Mouse (Mus musculus) stomach, embryonic 14.5 days (tissue): ENCODE data around the gene Slc26a10. TPM values are rescaled to one million over a fixed set of nuclear protein-coding genes. Genes with fewer than 3 reads are reported as not detected.

Source experiments
- ATAC-seq: fragments of 200-750 bp; cut with Nextera tagmentation; 2 replicates; pipeline ENCODE4 v1.8.0; 2017; ENCODE audit warnings: low read depth, moderate TSS enrichment; ENCODE audit not compliant: insufficient number of reproducible peaks, insufficient read depth, low FRiP score
- H3K27ac ChIP-seq: fragments of 300-500 bp; sonication (generic); 2 replicates; pipeline ENCODE4 v1.5.1; 2014; ENCODE audit warnings: mild to moderate bottlenecking, low read length, moderate library complexity, mixed read lengths
- H3K27me3 ChIP-seq: fragments of 300-500 bp; sonication (generic); 2 replicates; pipeline ENCODE4 v1.6.1; 2014; ENCODE audit warnings: low read length, control low read depth, mixed read lengths; ENCODE audit not compliant: control insufficient read depth, insufficient read depth
- H3K36me3 ChIP-seq: fragments of 300-500 bp; sonication (generic); 2 replicates; pipeline ENCODE4 v1.6.1; 2014; ENCODE audit warnings: mild to moderate bottlenecking, control low read depth, low read length, moderate library complexity, mixed read lengths; ENCODE audit not compliant: control insufficient read depth, insufficient read depth
- H3K4me1 ChIP-seq: fragments of 300-500 bp; sonication (generic); 2 replicates; pipeline ENCODE4 v1.6.1; 2014; ENCODE audit warnings: low read length, control low read depth, mixed read lengths; ENCODE audit not compliant: control insufficient read depth, insufficient read depth
- H3K4me2 ChIP-seq: fragments of 300-500 bp; sonication (generic); replicated peaks from 2 replicates; pipeline ENCODE4 v1.6.1; 2014; ENCODE audit warnings: low read depth, low read length, control low read depth
- H3K4me3 ChIP-seq: fragments of 300-500 bp; sonication (generic); 2 replicates; pipeline ENCODE4 v1.5.1; 2014; ENCODE audit warnings: low read depth, low read length, control low read depth
- H3K9ac ChIP-seq: fragments of 300-500 bp; sonication (generic); replicated peaks from 2 replicates; pipeline ENCODE4 v1.6.1; 2014; ENCODE audit warnings: low read depth, mild to moderate bottlenecking, control low read depth, low read length, moderate library complexity, mixed read lengths
- H3K9me3 ChIP-seq: fragments of 300-500 bp; sonication (generic); 2 replicates; pipeline ENCODE4 v1.6.1; 2016; ENCODE audit warnings: low read depth, low read length, control low read depth; ENCODE audit not compliant: control insufficient read depth
- WGBS: fragments of 180-500 bp; shearing (Covaris S2); extraction: QIAGEN DNeasy Blood & Tissue Kit; methylation state at CpG from one replicate; pipeline ENCODE4 v1.1.7; 2014; 5-methylcytosine and 5-hydroxymethylcytosine counted together
- polyA plus RNA-seq: library from polyadenylated mRNA; unstranded; fragments of >200 nt; fragmentation: Nextera tagmentation; extraction: Ambion mirVana; gene quantifications from 2 replicates; pipeline ENCODE4 v1.2.1, GENCODE M21; 2014

Gene Slc26a10
- polyA plus RNA-seq, 1 experiment from 2014 or later, result 0.82 TPM

DNA sequence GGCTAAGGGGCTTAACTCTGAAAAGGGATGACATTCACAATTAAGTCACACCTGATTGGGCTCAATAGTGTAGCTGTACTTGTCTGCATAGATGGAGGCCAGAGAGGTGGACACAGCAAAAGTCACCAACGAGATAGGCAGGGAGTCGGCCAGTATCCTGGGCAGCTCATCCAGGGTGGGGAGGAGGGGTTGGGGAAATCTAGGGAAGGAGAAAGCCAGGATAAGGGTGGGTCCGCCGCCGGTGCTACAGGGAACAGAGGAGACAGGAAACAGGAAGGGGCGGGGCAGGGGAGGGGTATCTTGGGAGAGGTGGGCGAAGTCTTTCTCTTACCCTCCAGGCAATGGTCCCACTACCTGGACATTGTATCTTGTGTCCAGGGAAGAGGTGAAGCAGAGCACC, 3.7 kb downstream of the Slc26a10 start:
- Histone ChIP-seq H3K27me3 (peaks cover 22% of the 10 kb centered on the region), H3K9me3 (no peaks in the 10 kb centered on the region), H3K4me3 (no peak overlapping the region), H3K4me1 (peaks cover 19% of the 10 kb centered on the region; the same call in 1 of the 2 replicates), H3K27ac (no peak overlapping the region), H3K9ac (no peak overlapping the region), H3K36me3 (no peaks in the 10 kb centered on the region), H3K4me2 (no peak overlapping the region)
- no peak for ATAC-seq
- 10% methylated on average over 7 of the region's 7 CpGs for WGBS

- Histone ChIP-seq H3K27me3 (peaks cover 22% of the 10 kb centered on the region), H3K4me2 (no peak overlapping the region), H3K4me3 (no peak overlapping the region), H3K4me1 (peaks cover 19% of the 10 kb centered on the region; the same call in 1 of the 2 replicates), H3K9ac (no peak overlapping the region), H3K36me3 (no peaks in the 10 kb centered on the region), H3K27ac (no peak overlapping the region), H3K9me3 (no peaks in the 10 kb centered on the region)
- WGBS, result 39% methylated on average over 3 of the region's 3 CpGs
- ATAC-seq, result no peak
Observed at GRCm38 (mm10) chr10:127176228-127176627, 4.2 kb downstream of the Slc26a10 start.

- Histone ChIP-seq H3K4me2 (no peak overlapping the region), H3K4me3 (no peak overlapping the region), H3K9ac (no peak overlapping the region), H3K36me3 (no peaks in the 10 kb centered on the region), H3K27me3 (peaks cover 26% of the 10 kb centered on the region), H3K4me1 (peaks cover 21% of the 10 kb centered on the region), H3K27ac (no peak overlapping the region), H3K9me3 (no peaks in the 10 kb centered on the region)
- 84% methylated on average over 7 of the region's 7 CpGs for WGBS
- ATAC-seq, result no peak
Observed at GRCm38 (mm10) chr10:127174170-127174569, 6.3 kb downstream of the Slc26a10 start.

DNA sequence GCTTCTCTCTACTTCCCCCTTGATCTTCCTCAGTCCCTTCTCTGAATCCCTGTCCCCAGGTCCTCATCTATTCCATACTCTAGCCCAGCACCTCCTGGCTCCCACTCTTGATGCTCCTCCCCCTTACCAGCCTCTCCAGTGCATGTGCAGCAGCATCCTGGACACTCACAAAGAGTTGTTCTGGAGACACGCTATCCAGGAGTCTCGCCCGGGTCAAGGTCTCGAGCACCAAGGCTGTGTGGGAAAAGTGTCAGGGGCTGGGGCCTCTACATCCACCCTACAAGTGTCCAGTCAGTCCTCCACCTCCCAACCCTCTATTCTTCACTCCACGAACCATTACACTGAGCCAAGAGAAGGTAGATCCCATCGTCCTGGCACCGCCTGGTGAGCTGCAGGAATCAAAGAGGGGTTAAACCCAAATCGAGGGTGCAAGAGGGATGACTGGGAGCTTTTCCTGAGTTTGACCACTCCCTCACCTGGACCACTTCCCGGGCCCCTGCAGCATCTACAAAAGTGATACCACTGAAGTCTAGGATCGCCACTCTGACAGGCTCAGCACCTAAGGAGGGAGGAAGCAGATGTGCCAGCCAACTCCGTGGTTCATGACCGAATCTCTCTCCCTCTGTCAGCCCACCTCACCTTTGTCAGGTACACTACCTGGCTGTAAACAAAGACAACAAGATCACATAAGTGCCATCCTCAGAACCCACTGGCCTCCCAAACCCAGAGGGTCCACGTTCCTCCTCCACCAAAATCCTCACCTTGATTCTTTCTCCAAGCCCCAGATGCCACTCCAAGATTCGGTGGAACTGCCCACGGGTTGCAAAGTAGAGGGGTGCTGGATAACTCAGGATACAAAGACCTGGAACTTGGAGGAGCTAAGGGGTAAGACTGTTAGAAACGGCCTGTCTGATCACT, 7.0 kb downstream of the Slc26a10 start:
- no peak overlapping the region for H3K27ac ChIP-seq
- H3K4me3 ChIP-seq, result no peak overlapping the region
- 86% methylated on average over 16 of the region's 16 CpGs for WGBS
- H3K27me3 ChIP-seq, result peaks cover 23% of the 10 kb centered on the region
- H3K9me3 ChIP-seq, result no peaks in the 10 kb centered on the region
- no peak for ATAC-seq
- H3K4me2 ChIP-seq, result no peak overlapping the region
- H3K36me3 ChIP-seq, result no peaks in the 10 kb centered on the region
- H3K9ac ChIP-seq, result no peak overlapping the region
- peaks cover 17% of the 10 kb centered on the region for H3K4me1 ChIP-seq

DNA sequence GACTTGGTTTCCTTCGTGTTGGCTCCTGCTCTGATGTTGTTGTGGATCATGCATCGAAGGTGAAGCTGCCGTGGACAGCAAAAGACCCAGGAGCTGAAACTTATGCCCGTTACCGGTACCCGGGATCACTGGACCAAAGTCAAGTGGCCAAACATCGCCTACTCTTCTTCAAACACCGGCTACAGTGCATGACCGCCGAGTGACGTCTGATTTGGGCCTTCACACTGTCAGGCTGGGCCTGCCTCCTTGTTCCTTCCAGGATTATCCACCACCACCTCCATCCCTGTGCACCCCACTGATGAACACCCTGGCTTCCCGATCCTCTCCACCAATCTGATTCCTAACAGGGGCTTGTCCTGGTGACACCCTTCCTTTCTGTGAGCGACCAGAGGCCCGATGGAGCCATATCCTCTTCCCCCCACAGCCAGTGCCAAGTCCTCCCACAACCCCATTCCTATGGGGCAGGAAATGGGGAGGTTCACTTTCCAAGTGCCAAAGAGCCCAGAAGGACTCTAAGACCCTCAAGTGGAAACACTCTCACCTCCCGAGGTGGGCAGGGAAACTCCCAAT, 8.7 kb downstream of the Slc26a10 start:
- Histone ChIP-seq H3K9me3 (no peaks in the 10 kb centered on the region), H3K4me1 (peaks cover 9% of the 10 kb centered on the region), H3K36me3 (no peaks in the 10 kb centered on the region), H3K4me3 (no peak overlapping the region), H3K4me2 (no peak overlapping the region), H3K27ac (no peak overlapping the region), H3K9ac (no peak overlapping the region), H3K27me3 (peaks cover 32% of the 10 kb centered on the region)
- WGBS, result 84% methylated on average over 15 of the region's 15 CpGs
- no peak for ATAC-seq

GRCm38 (mm10) chr10:127170837-127171272, 9.6 kb downstream of the Slc26a10 start:
- no peak overlapping the region for H3K27ac ChIP-seq
- peak overlapping the region; percentile 67 for H3K4me2 ChIP-seq
- peak overlapping the region; percentile 27 for H3K4me3 ChIP-seq
- no peaks in the 10 kb centered on the region for H3K36me3 ChIP-seq
- H3K4me1 ChIP-seq, result peaks cover 9% of the 10 kb centered on the region
- ATAC-seq, result peak; percentile 70
- H3K9ac ChIP-seq, result no peak overlapping the region
- peaks cover 38% of the 10 kb centered on the region for H3K27me3 ChIP-seq
- WGBS, result under 1% methylated on average over 29 of the region's 29 CpGs
- H3K9me3 ChIP-seq, result no peaks in the 10 kb centered on the region

- WGBS, result 3% methylated on average over 22 of the region's 22 CpGs
- no peak for ATAC-seq
- Histone ChIP-seq H3K4me3 (peak overlapping the region; percentile 27; the same call in 1 of the 2 replicates), H3K4me1 (peaks cover 9% of the 10 kb centered on the region), H3K9me3 (no peaks in the 10 kb centered on the region), H3K27me3 (peaks cover 38% of the 10 kb centered on the region), H3K27ac (no peak overlapping the region), H3K9ac (no peak overlapping the region), H3K36me3 (no peaks in the 10 kb centered on the region), H3K4me2 (peak overlapping the region; percentile 67)
Observed at GRCm38 (mm10) chr10:127170002-127170401, 10.4 kb downstream of the Slc26a10 start.

- WGBS, result 31% methylated on average over 10 of the region's 10 CpGs
- Histone ChIP-seq H3K27me3 (peaks cover 38% of the 10 kb centered on the region), H3K9ac (no peak overlapping the region), H3K4me2 (peak overlapping the region; percentile 100; the same call in 1 of the 2 replicates), H3K9me3 (no peaks in the 10 kb centered on the region), H3K4me3 (no peak overlapping the region), H3K27ac (peak overlapping the region; percentile 27; the same call in 1 of the 2 replicates), H3K4me1 (peaks cover 9% of the 10 kb centered on the region), H3K36me3 (no peaks in the 10 kb centered on the region)
- no peak for ATAC-seq
Observed at GRCm38 (mm10) chr10:127167614-127168192, 12.7 kb downstream of the Slc26a10 start.
